Mouse (Mus musculus) embryonic facial prominence, embryonic 10.5 days (tissue): ENCODE results near the gene Klf8. TPM values are rescaled to one million over a fixed set of nuclear protein-coding genes. Genes with fewer than 3 reads are reported as not detected.

Experiments used
- polyA plus RNA-seq: library from polyadenylated mRNA; unstranded; fragments of >200 nt; fragmentation: Nextera tagmentation; extraction: Ambion mirVana; gene quantifications from 2 replicates; pipeline ENCODE4 v1.2.1, GENCODE M21; 2016

The Klf8 gene
- polyA plus RNA-seq, 1 experiment from 2014 or later: 1.1 TPM

Other genes starting within 250 kb of the Klf8 start
- gene Usp51, start 231.0 kb upstream of the Klf8 start, polyA plus RNA-seq: 3.7 and 4.0 TPM in 2 replicates
- gene Mageh1, start 199.9 kb upstream of the Klf8 start, polyA plus RNA-seq: 66.0 and 66.1 TPM in 2 replicates
- gene Foxr2, start 118.7 kb upstream of the Klf8 start, polyA plus RNA-seq: 0.10 and 0.21 TPM in 2 replicates
- 5.4 and 5.9 TPM in 2 replicates for gene Rragb, start 97.5 kb upstream of the Klf8 start, polyA plus RNA-seq